Mouse (Mus musculus): ENCODE data around the gene Stfa2l1.
"Not testable (repeated sequence)": the region's sequence is repeated elsewhere in the genome, so short reads cannot be mapped to it uniquely, and the experiment has no call there.

Gene Stfa2l1

GRCm38 (mm10) chr16:36156402-36156975 is at the start of gene Stfa2l1:
TSS of gene Stfa2l1 (plus strand) at chr16:36156811.
- no peak for DNase-seq

- peak; percentile 23 for DNase-seq
These were observed 45.1 kb upstream of the Stfa2l1 start for GRCm38 (mm10) chr16:36111486-36111885.

- not testable (repeated sequence) for DNase-seq
These were observed 40.9 kb upstream of the Stfa2l1 start for GRCm38 (mm10) chr16:36115751-36116150.

- DNase-seq: no peak
These were observed 28.5 kb upstream of the Stfa2l1 start for GRCm38 (mm10) chr16:36128092-36128491.

- no peak for DNase-seq
These were observed 25.5 kb upstream of the Stfa2l1 start, which contains the start of gene Csta1 for GRCm38 (mm10) chr16:36131141-36131540. TSS of gene Csta1 (minus strand) at chr16:36131241.

GRCm38 (mm10) chr16:36138201-36138600 is 18.4 kb upstream of the Stfa2l1 start:
- no peak for DNase-seq

- DNase-seq: not testable (repeated sequence)
These were observed 11.2 kb downstream of the Stfa2l1 start for GRCm38 (mm10) chr16:36167841-36168240.

- DNase-seq: no peak
These were observed 19.5 kb downstream of the Stfa2l1 start for GRCm38 (mm10) chr16:36176108-36176507.

- DNase-seq: no peak
These were observed 23.3 kb downstream of the Stfa2l1 start for GRCm38 (mm10) chr16:36179910-36180309.

GRCm38 (mm10) chr16:36183912-36184311 is 27.3 kb downstream of the Stfa2l1 start, which contains the start of gene Gm5483:
TSS of gene Gm5483 (plus strand) at chr16:36184212.
- DNase-seq: not testable (repeated sequence)

GRCm38 (mm10) chr16:36199226-36199625 is 42.6 kb downstream of the Stfa2l1 start:
- DNase-seq: no peak

- no peak for DNase-seq
These were observed 47.2 kb downstream of the Stfa2l1 start for GRCm38 (mm10) chr16:36203846-36204245.

- not testable (repeated sequence) for DNase-seq
These were observed 49.1 kb downstream of the Stfa2l1 start for GRCm38 (mm10) chr16:36205684-36206083.

GRCm38 (mm10) chr16:36209967-36210453 is 53.4 kb downstream of the Stfa2l1 start, which contains the start of gene Gm5416:
TSS of gene Gm5416 (plus strand) at chr16:36210403.
- no peak for DNase-seq

All from cerebellum, adult 11 months (tissue).